Mouse (Mus musculus) liver, postnatal 0 days (tissue): ENCODE data around the gene Spag7.

Source experiments
- CTCF ChIP-seq: sonication (generic); IDR thresholded peaks from 2 replicates; pipeline ENCODE4 v1.5.1; 2016; ENCODE audit warnings: antibody characterized with exemption, low read depth
- EP300 ChIP-seq: IDR thresholded peaks from 2 replicates; pipeline ENCODE4 v1.6.1; 2016; ENCODE audit warnings: antibody characterized with exemption, low read depth, mild to moderate bottlenecking

GRCm38 (mm10) chr11:70683640-70684039 is 14.4 kb upstream of the Spag7 start:
- no peak for TF ChIP-seq CTCF
- no peak for TF ChIP-seq EP300
